Mouse (Mus musculus) spleen, adult 2 months (tissue): ENCODE results near the gene Stk16.

Experiments
- CTCF ChIP-seq: fragments of 200-500 bp; IDR thresholded peaks from 2 replicates; pipeline ENCODE4 v1.5.1; 2011; ENCODE audit warnings: mild to moderate bottlenecking, inconsistent platforms; ENCODE audit not compliant: insufficient read depth, insufficient read length, insufficient replicate concordance; ENCODE audit errors: extremely low read depth
- POLR2A ChIP-seq: fragments of 200-500 bp; IDR thresholded peaks from 2 replicates; pipeline ENCODE4 v1.6.1; 2011; ENCODE audit warnings: low read depth, low read length, inconsistent platforms

GRCm38 (mm10) chr1:75201236-75201635 is 9.4 kb upstream of the Stk16 start:
- TF ChIP-seq POLR2A (no peak), CTCF (no peak)
